Mouse (Mus musculus) CH12.LX (cell line): ENCODE results near the gene Ddx41. TPM values are rescaled to one million over a fixed set of nuclear protein-coding genes. Genes with fewer than 3 reads are reported as not detected.

Source experiments
- DNase-seq: peaks from one replicate; pipeline ENCODE4 v3.0.0-alpha.2; 2013; ENCODE audit errors: extremely low read depth
- H3K27ac ChIP-seq: 2 replicates; pipeline ENCODE4 v1.5.1; 2012; ENCODE audit warnings: low read depth, mild to moderate bottlenecking, control low read depth, moderate library complexity; ENCODE audit not compliant: insufficient read depth
- H3K27me3 ChIP-seq: replicated peaks from 2 replicates; pipeline ENCODE3; 2012; ENCODE audit warnings: inconsistent platforms
- H3K36me3 ChIP-seq, 2 experiments: replicated peaks in 1 of 2; 2 replicates each; pipeline versions ENCODE3 to v1.6.1; 2012; ENCODE audit warnings: inconsistent platforms in 1 of 2, low read length in 1 of 2, mild to moderate bottlenecking in 1 of 2, mixed read lengths in 1 of 2, moderate library complexity in 1 of 2; ENCODE audit not compliant: control insufficient read depth in 1 of 2, insufficient read depth in 1 of 2
- H3K4me1 ChIP-seq, 2 experiments: 2 replicates each; pipeline ENCODE4 v1.6.1; 2012; ENCODE audit warnings: inconsistent platforms in 1 of 2, moderate library complexity in 1 of 2; ENCODE audit not compliant: insufficient read depth in 2 of 2, control insufficient read depth in 1 of 2
- H3K4me2 ChIP-seq: 2 replicates; pipeline ENCODE4 v1.6.1; 2012; ENCODE audit warnings: low read depth, mild to moderate bottlenecking, control low read depth; ENCODE audit not compliant: poor library complexity, insufficient read depth, severe bottlenecking
- H3K4me3 ChIP-seq, 3 experiments: fragments of 150-350 bp in 1 of 3; sonication (generic) in 1 of 3; replicated peaks in 1 of 3; 2 replicates each; pipeline versions ENCODE3 to v1.5.1; 2011 to 2012; ENCODE audit warnings: low read depth in 2 of 3, low read length in 2 of 3, mild to moderate bottlenecking in 2 of 3, moderate library complexity in 2 of 3, control low read depth in 1 of 3, improper control_type of control experiment in 1 of 3, inconsistent platforms in 1 of 3, mixed read lengths in 1 of 3; ENCODE audit not compliant: poor library complexity in 1 of 3
- H3K79me2 ChIP-seq: replicated peaks from 2 replicates; pipeline ENCODE4 v1.6.1; 2012; ENCODE audit warnings: mild to moderate bottlenecking, moderate library complexity; ENCODE audit not compliant: control insufficient read depth, poor library complexity, insufficient read depth, severe bottlenecking; ENCODE audit errors: extremely low read depth
- H3K9ac ChIP-seq: 2 replicates; pipeline ENCODE4 v1.6.1; 2012; ENCODE audit warnings: low read depth, mild to moderate bottlenecking, control low read depth, moderate library complexity; ENCODE audit not compliant: insufficient read depth
- H3K9me3 ChIP-seq: replicated peaks from 2 replicates; pipeline ENCODE3; 2012; ENCODE audit warnings: low read length, inconsistent platforms, mixed read lengths
- BHLHE40 ChIP-seq: IDR thresholded peaks from 2 replicates; pipeline ENCODE4 v1.6.1; 2011; ENCODE audit warnings: mild to moderate bottlenecking, low read depth, low read length, improper control_type of control experiment
- CHD1 ChIP-seq: IDR thresholded peaks from 2 replicates; pipeline ENCODE4 v1.6.1; 2012; ENCODE audit warnings: low read depth, low read length, improper control_type of control experiment, inconsistent platforms
- CHD2 ChIP-seq: IDR thresholded peaks from 2 replicates; pipeline ENCODE4 v1.6.1; 2011; ENCODE audit warnings: low read length, improper control_type of control experiment
- ELF1 ChIP-seq: IDR thresholded peaks from 2 replicates; pipeline ENCODE4 v1.6.1; 2014; ENCODE audit warnings: low read depth, mild to moderate bottlenecking, inconsistent platforms, low read length, improper control_type of control experiment
- EP300 ChIP-seq: IDR thresholded peaks from 2 replicates; pipeline ENCODE4 v1.6.1; 2011; ENCODE audit warnings: low read length, improper control_type of control experiment
- HCFC1 ChIP-seq: IDR thresholded peaks from 2 replicates; pipeline ENCODE4 v1.6.1; 2012; ENCODE audit warnings: low read depth, mild to moderate bottlenecking, inconsistent platforms, low read length, improper control_type of control experiment
- JUND ChIP-seq: conservative IDR thresholded peaks from 2 replicates; pipeline ENCODE4 v1.6.1; 2011; ENCODE audit warnings: low read depth, low read length, improper control_type of control experiment
- KAT2A ChIP-seq: IDR thresholded peaks from 2 replicates; pipeline ENCODE4 v1.6.1; 2012; ENCODE audit warnings: low read length, improper control_type of control experiment, inconsistent platforms; ENCODE audit not compliant: insufficient replicate concordance
- MAFK ChIP-seq: IDR thresholded peaks from 2 replicates; pipeline ENCODE4 v1.6.1; 2011; ENCODE audit warnings: low read length, improper control_type of control experiment; ENCODE audit not compliant: insufficient replicate concordance
- MAZ ChIP-seq: IDR thresholded peaks from 2 replicates; pipeline ENCODE4 v1.6.1; 2012; ENCODE audit warnings: low read depth, mild to moderate bottlenecking, inconsistent platforms, low read length, improper control_type of control experiment, moderate library complexity
- MEF2A ChIP-seq: IDR thresholded peaks from 2 replicates; pipeline ENCODE4 v1.6.1; 2014; ENCODE audit warnings: low read depth, mild to moderate bottlenecking, inconsistent platforms, low read length, improper control_type of control experiment, borderline replicate concordance
- MXI1 ChIP-seq: IDR thresholded peaks from 2 replicates; pipeline ENCODE4 v1.6.1; 2011; ENCODE audit warnings: mild to moderate bottlenecking, low read depth, low read length, improper control_type of control experiment
- PAX5 ChIP-seq: IDR thresholded peaks from 2 replicates; pipeline ENCODE4 v1.6.1; 2012; ENCODE audit warnings: low read length, inconsistent platforms, mixed read lengths
- POLR2A ChIP-seq: IDR thresholded peaks from 2 replicates; pipeline ENCODE4 v1.6.1; 2011; ENCODE audit warnings: low read depth, mild to moderate bottlenecking, improper control_type of control experiment, low read length
- POLR2AphosphoS2 ChIP-seq: IDR thresholded peaks from 2 replicates; pipeline ENCODE4 v1.6.1; 2011; ENCODE audit warnings: low read depth, low read length, improper control_type of control experiment
- RCOR1 ChIP-seq: conservative IDR thresholded peaks from 2 replicates; pipeline ENCODE4 v1.6.1; 2012; ENCODE audit warnings: low read depth, mild to moderate bottlenecking, inconsistent platforms, low read length, improper control_type of control experiment
- SIN3A ChIP-seq: IDR thresholded peaks from 2 replicates; pipeline ENCODE4 v1.6.1; 2012; ENCODE audit warnings: low read length, improper control_type of control experiment, inconsistent platforms
- TBP ChIP-seq: conservative IDR thresholded peaks from 2 replicates; pipeline ENCODE4 v1.6.1; 2011; ENCODE audit warnings: low read depth, low read length, improper control_type of control experiment
- TCF12 ChIP-seq: IDR thresholded peaks from 2 replicates; pipeline ENCODE4 v1.6.1; 2014; ENCODE audit warnings: low read depth, mild to moderate bottlenecking, inconsistent platforms, low read length, improper control_type of control experiment
- UBTF ChIP-seq: IDR thresholded peaks from 2 replicates; pipeline ENCODE4 v1.6.1; 2012; ENCODE audit warnings: low read depth, mild to moderate bottlenecking, inconsistent platforms, low read length, improper control_type of control experiment, moderate library complexity
- USF1 ChIP-seq: IDR thresholded peaks from 2 replicates; pipeline ENCODE4 v1.6.1; 2014; ENCODE audit warnings: low read depth, mild to moderate bottlenecking, inconsistent platforms, low read length, improper control_type of control experiment
- USF2 ChIP-seq: conservative IDR thresholded peaks from 2 replicates; pipeline ENCODE4 v1.6.1; 2011; ENCODE audit warnings: low read depth, low read length, improper control_type of control experiment
- ZKSCAN1 ChIP-seq: IDR thresholded peaks from 2 replicates; pipeline ENCODE4 v1.6.1; 2012; ENCODE audit warnings: low read depth, inconsistent platforms, low read length, improper control_type of control experiment, borderline replicate concordance
- ZMIZ1 ChIP-seq: IDR thresholded peaks from 2 replicates; pipeline ENCODE4 v1.6.1; 2012; ENCODE audit warnings: low read depth, mild to moderate bottlenecking, inconsistent platforms, low read length, improper control_type of control experiment
- ZNF384 ChIP-seq: IDR thresholded peaks from 2 replicates; pipeline ENCODE4 v1.6.1; 2012; ENCODE audit warnings: low read depth, low read length, improper control_type of control experiment, inconsistent platforms
- dilution Hi-C: fragments of 300-500 bp; cut with MboI; formaldehyde crosslinking; loops from 2 replicates; pipeline ENCODE4 v1.14.3; 2020; ENCODE audit warnings: low sequenced_read_pairs; ENCODE audit not compliant: extremely low pct_unique_long_range_greater_than_20kb, extremely low pct_ligation_motif_present
- in situ Hi-C: fragments of 300-500 bp; cut with MboI; formaldehyde crosslinking; loops from 3 replicates; pipeline ENCODE4 v1.14.3; 2019; ENCODE audit warnings: low sequenced_read_pairs, low pct_ligation_motif_present, low pct_unique_long_range_greater_than_20kb, mixed read lengths
- polyA plus RNA-seq: library from polyadenylated mRNA; unstranded; fragments of >175 nt; gene quantifications from 2 replicates; pipeline ENCODE4 v1.2.1, GENCODE M21; 2012; ENCODE audit warnings: low read depth; ENCODE audit not compliant: insufficient read length
- total RNA-seq, 2 experiments: library from RNA; depleted of rRNA; stranded (reverse); fragments of 300-350 nt in 1 of 2; fragments of >200 nt in 1 of 2; gene quantifications; 2 replicates each; pipeline ENCODE4 v1.2.3; 2012 to 2014

Gene Ddx41
- total and polyA plus RNA-seq, 3 experiments: 56.6 to 107 (median 95.3) TPM

DNA sequence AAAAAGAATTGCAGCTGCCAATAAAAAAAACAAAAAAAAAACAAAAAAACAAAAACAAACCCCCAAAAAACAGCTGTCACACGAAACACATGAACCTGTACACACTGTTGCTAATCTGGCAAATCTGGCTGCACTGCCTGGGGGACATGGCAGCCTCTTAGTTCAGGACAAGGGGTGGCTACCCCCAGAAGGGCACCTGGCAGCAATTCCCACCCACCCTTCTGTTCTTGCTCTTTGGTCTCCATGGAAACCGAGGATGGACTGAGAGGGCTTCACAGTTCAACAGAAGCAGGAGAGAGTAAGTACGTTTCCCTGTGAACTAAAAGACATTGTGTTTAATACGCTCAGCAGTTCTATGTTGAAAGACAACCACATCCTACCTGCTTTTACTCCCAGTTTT is 40.8 kb downstream of the Ddx41 start:
- no peaks in the 10 kb centered on the region for H3K4me1 ChIP-seq
- no peak for TF ChIP-seq USF2
- no peak for TF ChIP-seq TCF12
- TF ChIP-seq JUND: no peak
- TF ChIP-seq POLR2AphosphoS2: no peak
- TF ChIP-seq ZMIZ1: no peak
- no peak for TF ChIP-seq MXI1
- TF ChIP-seq POLR2A: no peak
- no peak for TF ChIP-seq BHLHE40
- TF ChIP-seq ELF1: no peak
- no peak for TF ChIP-seq EP300
- TF ChIP-seq CHD2: no peak
- H3K4me3 ChIP-seq: no peak overlapping the region
- H3K27ac ChIP-seq: no peak overlapping the region
- dilution Hi-C loops: no loop called here
- H3K36me3 ChIP-seq: peaks cover 4 to 39% of the 10 kb centered on the region in 2 experiments
- no peaks in the 10 kb centered on the region for H3K9me3 ChIP-seq
- peaks cover 32% of the 10 kb centered on the region for H3K27me3 ChIP-seq
- H3K79me2 ChIP-seq: no peaks in the 10 kb centered on the region
- H3K4me2 ChIP-seq: no peak overlapping the region
- no peak for DNase-seq
- H3K9ac ChIP-seq: no peak overlapping the region
- in situ Hi-C loops: no loop called here

DNA sequence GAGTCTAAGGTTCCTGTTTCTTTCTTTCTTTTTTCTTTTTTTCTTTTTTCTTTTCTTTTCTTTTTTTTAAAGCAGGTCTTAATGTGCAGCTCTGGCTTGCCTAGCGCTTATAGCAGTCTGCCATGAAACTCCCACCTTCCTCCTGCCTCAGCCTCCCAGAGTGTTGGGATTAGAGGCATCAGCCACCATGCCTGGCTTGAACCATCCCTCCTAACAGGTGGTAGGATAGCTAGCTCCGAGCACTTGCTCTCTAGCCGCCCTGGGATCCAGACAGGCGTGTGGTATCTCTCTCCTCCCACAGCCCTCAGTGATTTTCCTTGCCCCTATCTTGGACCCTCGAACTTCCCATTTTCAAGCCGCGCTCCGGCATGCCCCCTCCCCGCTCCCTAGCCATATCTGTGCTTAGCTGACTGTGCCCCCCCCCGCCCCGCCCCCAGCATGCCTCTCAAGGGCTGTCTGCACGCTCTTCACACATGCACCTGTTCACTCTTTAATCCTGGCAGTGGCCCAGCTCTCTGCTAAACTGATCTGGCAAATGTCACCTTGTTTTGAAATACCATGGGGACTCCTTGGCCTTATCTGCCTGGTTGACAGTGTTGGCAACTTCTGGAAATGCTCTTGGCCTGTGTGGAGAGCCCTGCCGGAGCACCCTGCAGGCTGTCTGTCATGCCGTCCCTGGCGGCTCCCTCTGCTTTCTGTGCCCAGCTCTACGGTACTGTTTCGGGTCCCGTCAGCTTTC is 41.4 kb downstream of the Ddx41 start:
- TF ChIP-seq MEF2A (no peak), RCOR1 (no peak), MAZ (no peak), PAX5 (no peak), SIN3A (no peak), USF1 (no peak), CHD1 (no peak), BHLHE40 (no peak), ZNF384 (no peak), ZKSCAN1 (no peak), MAFK (no peak), KAT2A (no peak), ZMIZ1 (no peak), UBTF (no peak), TBP (no peak), HCFC1 (no peak)
- Histone ChIP-seq H3K4me2 (no peak overlapping the region), H3K4me3 (no peak overlapping the region), H3K9ac (no peak overlapping the region), H3K4me1 (no peaks in the 10 kb centered on the region), H3K79me2 (no peaks in the 10 kb centered on the region), H3K36me3 (peaks cover 4 to 33% of the 10 kb centered on the region in 2 experiments), H3K27ac (no peak overlapping the region), H3K27me3 (peaks cover 33% of the 10 kb centered on the region), H3K9me3 (no peaks in the 10 kb centered on the region)
- dilution Hi-C loops: no loop called here
- no peak for DNase-seq
- in situ Hi-C loops: no loop called here
